Mouse (Mus musculus): Measurements from ENCODE around the gene Trmt10a. TPM values are rescaled to one million over a fixed set of nuclear protein-coding genes. Genes with fewer than 3 reads are reported as not detected.

Gene Trmt10a
- polyA plus RNA-seq, 1 experiment from 2014 or later, result 10.1 TPM

GRCm38 (mm10) chr3:138197093-138197492 lies 53.8 kb downstream of the Trmt10a start:
- Histone ChIP-seq H3K4me2 (ENCODE audit: low read length) (no peak overlapping the region), H3K9ac (replicated peaks; ENCODE audit: low read length) (no peak overlapping the region), H3K27me3 (ENCODE audit: control insufficient read depth, insufficient read depth, low read length) (no peaks in the 10 kb centered on the region), H3K36me3 (ENCODE audit: control insufficient read depth, insufficient read depth, low read length) (no peaks in the 10 kb centered on the region), H3K27ac (replicated peaks; ENCODE audit: low read depth, low read length) (no peak overlapping the region), H3K9me3 (ENCODE audit: control insufficient read depth, low read length) (no peaks in the 10 kb centered on the region), H3K4me3 (replicated peaks; ENCODE audit: low read depth, low read length) (no peak overlapping the region), H3K4me1 (ENCODE audit: control insufficient read depth, insufficient read depth, low read length) (no peaks in the 10 kb centered on the region)
- ATAC-seq (ENCODE audit: low FRiP score, low TSS enrichment), result no peak
- 84% methylated on average over 14 of the region's 14 CpGs for whole genome bisulfite sequencing
- no peak for DNase-seq

GRCm38 (mm10) chr3:138197556-138197955 lies 54.3 kb downstream of the Trmt10a start:
- Histone ChIP-seq H3K9ac (replicated peaks; ENCODE audit: low read length) (no peak overlapping the region), H3K27ac (replicated peaks; ENCODE audit: low read depth, low read length) (no peak overlapping the region), H3K27me3 (ENCODE audit: control insufficient read depth, insufficient read depth, low read length) (no peaks in the 10 kb centered on the region), H3K9me3 (ENCODE audit: control insufficient read depth, low read length) (no peaks in the 10 kb centered on the region), H3K4me2 (ENCODE audit: low read length) (no peak overlapping the region; the same call in 1 of the 2 replicates), H3K4me3 (replicated peaks; ENCODE audit: low read depth, low read length) (no peak overlapping the region), H3K4me1 (ENCODE audit: control insufficient read depth, insufficient read depth, low read length) (no peaks in the 10 kb centered on the region), H3K36me3 (ENCODE audit: control insufficient read depth, insufficient read depth, low read length) (no peaks in the 10 kb centered on the region)
- ATAC-seq (ENCODE audit: low FRiP score, low TSS enrichment) (no peak), DNase-seq (no peak)
- 70% methylated on average over 9 of the region's 9 CpGs for WGBS

GRCm38 (mm10) chr3:138197973-138198721 lies 54.9 kb downstream of the Trmt10a start:
- no peaks in the 10 kb centered on the region for H3K36me3 ChIP-seq (ENCODE audit: control insufficient read depth, insufficient read depth, low read length)
- peak overlapping the region; percentile 24 for H3K4me3 ChIP-seq (replicated peaks; ENCODE audit: low read depth, low read length)
- no peak overlapping the region; the same call in 1 of the 2 replicates for H3K27ac ChIP-seq (replicated peaks; ENCODE audit: low read depth, low read length)
- peak; percentile 93 for ATAC-seq (ENCODE audit: low FRiP score, low TSS enrichment)
- H3K4me2 ChIP-seq (ENCODE audit: low read length), result peak overlapping the region; percentile 59
- peak; percentile 98 for DNase-seq
- no peaks in the 10 kb centered on the region for H3K9me3 ChIP-seq (ENCODE audit: control insufficient read depth, low read length)
- no peaks in the 10 kb centered on the region for H3K27me3 ChIP-seq (ENCODE audit: control insufficient read depth, insufficient read depth, low read length)
- 26% methylated on average over 20 of the region's 20 CpGs for WGBS
- H3K9ac ChIP-seq (replicated peaks; ENCODE audit: low read length), result peak overlapping the region; percentile 46; the same call in 1 of the 2 replicates
- no peaks in the 10 kb centered on the region for H3K4me1 ChIP-seq (ENCODE audit: control insufficient read depth, insufficient read depth, low read length)

GRCm38 (mm10) chr3:138198722-138199068 lies 55.4 kb downstream of the Trmt10a start:
- Histone ChIP-seq H3K27me3 (ENCODE audit: control insufficient read depth, insufficient read depth, low read length) (no peaks in the 10 kb centered on the region), H3K36me3 (ENCODE audit: control insufficient read depth, insufficient read depth, low read length) (no peaks in the 10 kb centered on the region), H3K4me3 (replicated peaks; ENCODE audit: low read depth, low read length) (0 out of 2 replicates have a peak overlapping the region, but pooled peaks have one; percentile 24), H3K9ac (replicated peaks; ENCODE audit: low read length) (0 out of 2 replicates have a peak overlapping the region, but pooled peaks have one; percentile 46), H3K27ac (replicated peaks; ENCODE audit: low read depth, low read length) (no peak overlapping the region), H3K4me2 (ENCODE audit: low read length) (peak overlapping the region; percentile 59), H3K4me1 (ENCODE audit: control insufficient read depth, insufficient read depth, low read length) (no peaks in the 10 kb centered on the region), H3K9me3 (ENCODE audit: control insufficient read depth, low read length) (no peaks in the 10 kb centered on the region)
- DNase-seq, result no peak
- ATAC-seq (ENCODE audit: low FRiP score, low TSS enrichment), result 0 out of 2 replicates have a peak, but pooled peaks have one; percentile 35
- 71% methylated on average over 7 of the region's 7 CpGs for WGBS

- no peak for ATAC-seq (ENCODE audit: low FRiP score, low TSS enrichment)
- Histone ChIP-seq H3K36me3 (ENCODE audit: control insufficient read depth, insufficient read depth, low read length) (no peaks in the 10 kb centered on the region), H3K27me3 (ENCODE audit: control insufficient read depth, insufficient read depth, low read length) (no peaks in the 10 kb centered on the region), H3K9ac (replicated peaks; ENCODE audit: low read length) (no peak overlapping the region), H3K4me2 (ENCODE audit: low read length) (no peak overlapping the region), H3K4me3 (replicated peaks; ENCODE audit: low read depth, low read length) (no peak overlapping the region), H3K27ac (replicated peaks; ENCODE audit: low read depth, low read length) (no peak overlapping the region), H3K4me1 (ENCODE audit: control insufficient read depth, insufficient read depth, low read length) (no peaks in the 10 kb centered on the region), H3K9me3 (ENCODE audit: control insufficient read depth, low read length) (no peaks in the 10 kb centered on the region)
- WGBS, result 97% methylated on average over 3 of the region's 3 CpGs
- no peak for DNase-seq
Observed at GRCm38 (mm10) chr3:138208821-138209220, 65.6 kb downstream of the Trmt10a start.

Other genes with a start within 250 kb of the Trmt10a start
- gene Lamtor3, start 224.9 kb upstream of the Trmt10a start, polyA plus RNA-seq (2014; fragmentation: Nextera tagmentation; extraction: Ambion mirVana), result 130 and 139 TPM in 2 replicates
- 1.0 and 1.2 TPM in 2 replicates for gene Dapp1, start 161.9 kb upstream of the Trmt10a start, polyA plus RNA-seq (2014; fragmentation: Nextera tagmentation; extraction: Ambion mirVana)
- gene 1110002E22Rik, start 78.4 kb upstream of the Trmt10a start, polyA plus RNA-seq (2014; fragmentation: Nextera tagmentation; extraction: Ambion mirVana), result 0.12 and 0.18 TPM in 2 replicates
- gene Gm5105, start 76.1 kb upstream of the Trmt10a start, polyA plus RNA-seq (2014; fragmentation: Nextera tagmentation; extraction: Ambion mirVana), result not detected in 2 replicates
- gene Mttp, start 1.5 kb downstream of the Trmt10a start, polyA plus RNA-seq (2014; fragmentation: Nextera tagmentation; extraction: Ambion mirVana), result 6.6 and 7.0 TPM in 2 replicates
- not detected in 2 replicates for gene 4930579F01Rik, start 50.4 kb downstream of the Trmt10a start, polyA plus RNA-seq (2014; fragmentation: Nextera tagmentation; extraction: Ambion mirVana)
- 1.1 and 1.4 TPM in 2 replicates for gene Adh7, start 74.3 kb downstream of the Trmt10a start, polyA plus RNA-seq (2014; fragmentation: Nextera tagmentation; extraction: Ambion mirVana)
- 0.32 and 0.51 TPM in 2 replicates for gene Adh1, start 117.5 kb downstream of the Trmt10a start, polyA plus RNA-seq (2014; fragmentation: Nextera tagmentation; extraction: Ambion mirVana)
- not detected in 2 replicates for gene Adh6a, start 169.8 kb downstream of the Trmt10a start, polyA plus RNA-seq (2014; fragmentation: Nextera tagmentation; extraction: Ambion mirVana)
- gene Adh6b, start 198.3 kb downstream of the Trmt10a start, polyA plus RNA-seq (2014; fragmentation: Nextera tagmentation; extraction: Ambion mirVana), result 0.12 TPM in 1 of 2 replicates, not detected in the other

All from midbrain, embryonic 14.5 days (tissue).